Mouse (Mus musculus): ENCODE results near the gene Il19.

- TF ChIP-seq CTCF (IDR thresholded peaks at IDR 0.05; ENCODE audit: control insufficient read depth, insufficient read depth, low read length) (no peak), POLR2A (IDR thresholded peaks at IDR 0.05; ENCODE audit: borderline replicate concordance, control insufficient read depth, low read depth, low read length) (no peak)
Measured at GRCm38 (mm10) chr1:130918323-130918980, 21.5 kb downstream of the Il19 start.

Measured in bone marrow, adult 2 months (tissue).